Mouse (Mus musculus) liver, postnatal 0 days (tissue): ENCODE measurements around the gene Tmem129.

Source experiments
- CTCF ChIP-seq: sonication (generic); IDR thresholded peaks from 2 replicates; pipeline ENCODE4 v1.5.1; 2016; ENCODE audit warnings: antibody characterized with exemption, low read depth
- EP300 ChIP-seq: IDR thresholded peaks from 2 replicates; pipeline ENCODE4 v1.6.1; 2016; ENCODE audit warnings: antibody characterized with exemption, low read depth, mild to moderate bottlenecking

GRCm38 (mm10) chr5:33611795-33612194, 46.4 kb downstream of the Tmem129 start:
- TF ChIP-seq CTCF, result no peak
- no peak for TF ChIP-seq EP300
